Mouse (Mus musculus) liver, embryonic 13.5 days (tissue): Measurements from ENCODE around the gene Zhx3. TPM values are rescaled to one million over a fixed set of nuclear protein-coding genes. Genes with fewer than 3 reads are reported as not detected.

Experiments used
- ATAC-seq: fragments of 200-750 bp; cut with Nextera tagmentation; 2 replicates; pipeline ENCODE4 v1.8.0; 2017; ENCODE audit warnings: low read depth, mild to moderate bottlenecking, moderate number of reproducible peaks, moderate library complexity
- DNase-seq: peaks from one replicate; pipeline ENCODE4 v3.0.0; 2022
- H3K27ac ChIP-seq: fragments of 300-500 bp; sonication (generic); 2 replicates; pipeline ENCODE4 v1.5.1; 2015; ENCODE audit warnings: moderate library complexity, mild to moderate bottlenecking, inconsistent platforms
- H3K27me3 ChIP-seq: fragments of 300-500 bp; sonication (generic); 2 replicates; pipeline ENCODE4 v1.6.1; 2015; ENCODE audit warnings: mild to moderate bottlenecking, inconsistent platforms
- H3K36me3 ChIP-seq: fragments of 300-500 bp; sonication (generic); 2 replicates; pipeline ENCODE4 v1.6.1; 2015; ENCODE audit warnings: mild to moderate bottlenecking, inconsistent platforms
- H3K4me1 ChIP-seq: fragments of 300-500 bp; sonication (generic); replicated peaks from 2 replicates; pipeline ENCODE4 v1.6.1; 2015; ENCODE audit warnings: inconsistent platforms
- H3K4me2 ChIP-seq: fragments of 300-500 bp; sonication (generic); 2 replicates; pipeline ENCODE4 v1.6.1; 2015; ENCODE audit warnings: inconsistent platforms, mild to moderate bottlenecking, moderate library complexity
- H3K4me3 ChIP-seq: fragments of 300-500 bp; sonication (generic); replicated peaks from 2 replicates; pipeline ENCODE4 v1.5.1; 2015; ENCODE audit warnings: mild to moderate bottlenecking, inconsistent platforms
- H3K9ac ChIP-seq: fragments of 300-500 bp; sonication (generic); 2 replicates; pipeline ENCODE4 v1.6.1; 2015; ENCODE audit warnings: mild to moderate bottlenecking, inconsistent platforms
- H3K9me3 ChIP-seq: fragments of 300-500 bp; sonication (generic); replicated peaks from 2 replicates; pipeline ENCODE4 v1.6.1; 2016; ENCODE audit warnings: inconsistent platforms
- WGBS: fragments of 180-500 bp; shearing (Covaris S2); methylation state at CpG from one replicate; pipeline ENCODE4 v1.1.7; 2015; ENCODE audit not compliant: insufficient replicate concordance; 5-methylcytosine and 5-hydroxymethylcytosine counted together
- polyA plus RNA-seq: library from polyadenylated mRNA; unstranded; fragments of >200 nt; fragmentation: Nextera tagmentation; extraction: Ambion mirVana; gene quantifications from 2 replicates; pipeline ENCODE4 v1.2.1, GENCODE M21; 2015

The Zhx3 gene
- polyA plus RNA-seq, 1 experiment from 2014 or later, result 2.1 TPM

DNA sequence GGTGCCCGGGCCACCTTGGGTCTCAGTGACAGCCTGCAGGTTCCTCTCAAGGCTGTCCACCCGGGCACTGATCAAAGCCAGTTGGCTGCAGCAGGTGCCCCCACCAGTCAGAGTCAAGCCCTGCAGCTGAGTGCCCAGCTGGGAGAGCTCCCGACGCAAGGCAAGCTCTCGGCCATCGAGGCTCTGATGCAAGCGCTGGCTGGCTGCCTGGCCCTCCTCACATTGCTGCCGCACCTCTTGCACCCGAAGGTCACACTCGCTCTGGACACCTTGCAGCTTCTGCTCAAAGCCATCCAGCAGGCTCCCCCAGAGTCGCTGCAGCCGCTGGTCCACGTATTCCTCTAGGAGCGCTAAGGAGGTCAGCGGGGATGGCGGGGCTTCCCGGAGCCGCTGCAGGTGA, 35.8 kb upstream of the Zhx3 start:
- Histone ChIP-seq H3K9me3 (no peaks in the 10 kb centered on the region), H3K36me3 (no peaks in the 10 kb centered on the region), H3K27me3 (peaks cover 47% of the 10 kb centered on the region), H3K4me3 (no peak overlapping the region), H3K4me1 (0 out of 2 replicates have a peak, but pooled peaks cover 6% of the 10 kb centered on the region), H3K27ac (no peak overlapping the region), H3K4me2 (no peak overlapping the region), H3K9ac (no peak overlapping the region)
- DNase-seq (no peak), ATAC-seq (no peak)
- WGBS, result 49% methylated on average over 18 of the region's 18 CpGs

DNA sequence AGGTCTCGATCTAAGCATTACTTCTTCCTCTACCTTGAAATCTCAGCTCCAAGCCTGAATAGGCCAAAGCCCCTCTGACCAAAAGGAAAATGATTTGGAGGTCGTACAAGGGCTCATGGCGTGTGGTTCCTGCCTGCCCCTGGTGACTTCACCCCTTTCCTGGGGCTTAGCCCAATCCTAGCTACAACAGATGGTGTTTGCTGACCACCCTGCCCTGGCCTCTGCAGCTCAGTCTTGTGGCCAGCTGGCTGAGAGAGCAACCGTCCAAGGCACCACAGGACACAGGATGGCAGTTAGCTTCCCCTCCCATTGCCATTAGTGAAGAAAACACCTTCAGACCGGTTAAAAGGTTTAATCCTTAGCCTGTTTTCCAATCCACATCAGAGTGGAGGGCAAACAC, 33.3 kb upstream of the Zhx3 start:
- no peaks in the 10 kb centered on the region for H3K36me3 ChIP-seq
- H3K4me2 ChIP-seq, result no peak overlapping the region
- no peaks in the 10 kb centered on the region for H3K9me3 ChIP-seq
- DNase-seq (no peak), ATAC-seq (no peak)
- no peak overlapping the region for H3K27ac ChIP-seq
- H3K4me3 ChIP-seq, result no peak overlapping the region
- no peaks in the 10 kb centered on the region for H3K4me1 ChIP-seq
- WGBS, result 57% methylated on average over 5 of the region's 5 CpGs
- peaks cover 23% of the 10 kb centered on the region for H3K27me3 ChIP-seq
- H3K9ac ChIP-seq, result no peak overlapping the region

DNA sequence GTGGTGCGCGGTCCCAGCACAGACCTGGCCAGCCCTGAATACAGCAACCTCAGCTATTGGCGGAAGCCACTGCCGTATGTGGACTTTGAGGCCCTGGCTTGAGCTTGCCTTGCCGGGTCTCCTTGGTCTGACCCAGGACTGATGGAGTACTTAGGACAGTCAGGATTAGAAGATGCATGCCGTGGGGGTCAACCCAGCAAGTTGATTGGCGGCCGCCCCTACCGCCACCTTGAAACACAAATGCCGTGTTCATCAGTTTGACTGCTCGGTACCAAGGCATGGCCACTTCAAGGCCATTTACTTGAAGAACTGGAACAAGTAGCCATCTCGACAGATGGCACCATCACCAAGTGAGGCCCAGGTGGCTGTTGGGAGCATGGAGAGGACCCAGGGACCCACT, 32.5 kb upstream of the Zhx3 start:
- no peak overlapping the region for H3K27ac ChIP-seq
- ATAC-seq, result no peak
- peaks cover 15% of the 10 kb centered on the region for H3K27me3 ChIP-seq
- H3K9ac ChIP-seq, result no peak overlapping the region
- H3K4me2 ChIP-seq, result no peak overlapping the region
- WGBS, result 81% methylated on average over 12 of the region's 12 CpGs
- H3K4me3 ChIP-seq, result no peak overlapping the region
- no peak for DNase-seq
- H3K4me1 ChIP-seq, result no peaks in the 10 kb centered on the region
- H3K36me3 ChIP-seq, result no peaks in the 10 kb centered on the region
- no peaks in the 10 kb centered on the region for H3K9me3 ChIP-seq

DNA sequence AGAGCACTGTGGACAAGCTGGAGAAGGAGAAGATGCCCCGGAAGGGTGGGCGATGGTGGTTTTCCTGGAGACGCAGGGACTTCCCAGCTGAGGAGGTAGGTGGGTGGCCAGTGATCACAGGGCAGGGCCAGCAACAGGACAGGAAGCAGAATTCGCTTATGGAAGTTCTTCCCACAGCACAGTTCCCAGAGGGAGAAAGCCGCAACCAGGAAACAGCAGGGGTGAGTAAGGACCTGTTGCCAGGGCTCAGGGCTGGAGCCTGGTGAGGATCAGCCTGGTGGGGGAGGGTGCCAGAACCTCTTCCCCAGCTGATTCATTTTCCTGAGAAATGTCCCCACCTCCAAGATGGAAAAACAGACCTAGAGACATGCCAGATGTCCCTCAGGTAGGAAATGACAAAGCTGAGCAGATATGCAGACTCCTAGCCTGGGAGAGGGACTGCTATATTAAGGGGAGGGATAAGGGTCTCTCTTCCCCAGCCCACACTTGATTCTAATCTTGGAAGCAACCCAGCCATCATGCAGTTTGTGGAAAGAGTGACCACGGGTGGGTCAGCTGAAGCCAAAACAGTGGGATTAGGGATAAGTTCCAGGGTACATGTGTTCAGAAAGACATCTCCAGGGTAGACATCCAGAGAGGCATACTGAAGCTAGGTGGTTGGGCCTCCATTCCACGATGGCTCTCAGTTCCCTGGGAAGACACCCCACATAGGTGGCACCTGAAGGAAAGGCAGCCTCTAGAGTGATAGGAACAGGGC, 29.0 kb upstream of the Zhx3 start:
- no peak overlapping the region for H3K4me2 ChIP-seq
- WGBS, result 37% methylated on average over 7 of the region's 7 CpGs
- H3K36me3 ChIP-seq, result no peaks in the 10 kb centered on the region
- H3K9me3 ChIP-seq, result no peaks in the 10 kb centered on the region
- no peak overlapping the region for H3K9ac ChIP-seq
- no peak overlapping the region for H3K27ac ChIP-seq
- no peaks in the 10 kb centered on the region for H3K4me1 ChIP-seq
- H3K4me3 ChIP-seq, result no peak overlapping the region
- DNase-seq, result no peak
- no peak for ATAC-seq
- H3K27me3 ChIP-seq, result no peaks in the 10 kb centered on the region

DNA sequence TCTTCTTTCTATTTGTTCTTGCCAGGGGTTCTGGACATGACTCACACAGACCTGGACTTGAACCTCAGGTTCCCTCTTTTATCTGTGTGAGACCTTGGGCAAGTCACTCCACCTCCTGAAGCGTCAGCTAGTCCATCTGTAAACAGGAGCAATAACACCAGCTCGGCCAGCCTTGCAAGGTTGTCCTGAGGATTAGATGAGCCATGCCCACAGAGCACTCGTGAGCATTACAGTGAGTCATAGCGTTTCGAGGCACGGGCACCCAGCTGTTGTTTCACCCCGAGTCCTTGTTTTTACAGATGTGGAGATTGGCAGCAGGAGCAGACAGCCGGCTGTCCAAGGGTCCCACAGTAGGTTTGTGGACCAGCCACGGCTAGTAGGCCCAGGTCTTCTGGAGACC, 18.9 kb upstream of the Zhx3 start:
- WGBS, result 70% methylated on average over 9 of the region's 9 CpGs
- H3K4me3 ChIP-seq, result no peak overlapping the region
- H3K27ac ChIP-seq, result no peak overlapping the region
- peaks cover 12% of the 10 kb centered on the region for H3K4me1 ChIP-seq
- no peak for DNase-seq
- 0 out of 2 replicates have a peak, but pooled peaks cover 7% of the 10 kb centered on the region for H3K27me3 ChIP-seq
- H3K4me2 ChIP-seq, result no peak overlapping the region
- H3K9me3 ChIP-seq, result no peaks in the 10 kb centered on the region
- H3K9ac ChIP-seq, result no peak overlapping the region
- ATAC-seq, result no peak
- peaks cover 3% of the 10 kb centered on the region; the same call in 1 of the 2 replicates for H3K36me3 ChIP-seq

DNA sequence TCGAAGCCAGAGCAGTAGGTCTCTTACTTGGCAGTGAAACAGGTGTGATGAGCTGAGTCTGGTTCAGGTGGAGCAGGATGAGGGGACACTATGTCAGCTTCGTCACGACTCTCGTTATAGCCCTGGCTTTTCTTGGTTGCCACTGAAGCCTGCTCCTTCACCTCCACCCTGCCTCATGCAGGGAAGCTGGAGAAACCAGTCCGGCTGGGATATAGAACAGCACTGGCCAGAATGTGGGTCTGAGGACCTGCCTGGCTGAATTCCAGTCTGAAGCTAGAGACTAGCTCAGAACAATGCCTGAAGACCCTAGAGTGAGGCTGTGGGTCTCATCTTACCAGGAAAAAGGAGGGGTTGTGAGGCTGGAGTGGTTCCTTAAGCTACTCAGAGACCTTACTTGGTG, 18.2 kb upstream of the Zhx3 start:
- DNase-seq, result no peak
- H3K27ac ChIP-seq, result no peak overlapping the region
- H3K27me3 ChIP-seq, result 0 out of 2 replicates have a peak, but pooled peaks cover 7% of the 10 kb centered on the region
- no peak overlapping the region for H3K9ac ChIP-seq
- WGBS, result 64% methylated on average over 5 of the region's 5 CpGs
- peaks cover 3% of the 10 kb centered on the region; the same call in 1 of the 2 replicates for H3K36me3 ChIP-seq
- no peaks in the 10 kb centered on the region for H3K9me3 ChIP-seq
- no peak for ATAC-seq
- no peak overlapping the region for H3K4me2 ChIP-seq
- H3K4me1 ChIP-seq, result peaks cover 12% of the 10 kb centered on the region
- H3K4me3 ChIP-seq, result no peak overlapping the region

DNA sequence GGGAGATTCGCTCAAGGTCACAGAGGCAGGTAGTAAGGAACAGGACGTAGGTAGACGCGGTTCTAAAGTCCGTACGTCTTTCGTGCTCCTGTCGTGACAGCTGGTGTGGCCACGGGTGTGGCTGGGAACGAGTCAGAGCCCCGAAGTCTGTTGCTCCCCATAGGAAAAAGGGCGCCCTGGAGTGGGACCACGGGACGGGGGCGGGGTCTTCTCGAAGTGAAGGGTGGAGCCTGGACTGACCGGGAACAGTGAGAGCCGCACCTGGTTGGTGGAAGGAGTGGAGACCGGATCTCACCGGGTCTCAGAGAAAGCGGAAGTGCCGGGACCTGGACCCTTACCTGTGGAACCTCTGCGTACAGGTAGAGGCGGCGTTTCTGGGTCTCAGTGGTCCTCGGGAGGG, 15.1 kb upstream of the Zhx3 start:
- peaks cover 12% of the 10 kb centered on the region for H3K4me1 ChIP-seq
- H3K27me3 ChIP-seq, result 0 out of 2 replicates have a peak, but pooled peaks cover 7% of the 10 kb centered on the region
- H3K4me2 ChIP-seq, result peak overlapping the region; percentile 75
- ATAC-seq, result peak; percentile 76
- peak overlapping the region; percentile 52 for H3K9ac ChIP-seq
- H3K36me3 ChIP-seq, result no peaks in the 10 kb centered on the region
- under 1% methylated on average over 26 of the region's 26 CpGs for WGBS
- H3K9me3 ChIP-seq, result no peaks in the 10 kb centered on the region
- peak overlapping the region; percentile 57 for H3K4me3 ChIP-seq
- peak; percentile 46 for DNase-seq
- no peak overlapping the region for H3K27ac ChIP-seq

DNA sequence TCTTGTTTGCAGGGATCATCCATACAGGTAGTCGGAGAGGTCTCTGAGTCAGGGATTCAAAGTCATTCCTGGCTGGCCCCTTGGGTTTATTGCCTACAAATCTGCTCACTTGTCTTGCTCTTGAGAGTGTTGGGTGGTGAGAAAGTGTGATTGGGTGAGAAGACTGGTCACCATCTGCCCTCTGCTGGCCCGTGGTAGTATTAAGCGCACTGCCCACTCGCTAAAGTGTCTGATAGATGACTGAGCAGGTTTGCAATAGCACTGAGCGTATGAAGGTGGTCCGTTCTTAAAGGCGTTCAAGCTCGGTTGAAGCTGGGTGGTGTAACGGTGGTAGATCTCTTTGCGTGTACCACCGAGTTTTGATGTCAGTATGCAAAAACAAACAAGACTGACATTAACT, 14.5 kb upstream of the Zhx3 start:
- H3K27ac ChIP-seq, result no peak overlapping the region
- peak overlapping the region; percentile 75 for H3K4me2 ChIP-seq
- WGBS, result 1% methylated on average over 11 of the region's 11 CpGs
- DNase-seq (peak; percentile 72), ATAC-seq (peak; percentile 80)
- peaks cover 12% of the 10 kb centered on the region for H3K4me1 ChIP-seq
- H3K27me3 ChIP-seq, result 0 out of 2 replicates have a peak, but pooled peaks cover 7% of the 10 kb centered on the region
- H3K4me3 ChIP-seq, result peak overlapping the region; percentile 57
- H3K36me3 ChIP-seq, result no peaks in the 10 kb centered on the region
- no peaks in the 10 kb centered on the region for H3K9me3 ChIP-seq
- no peak overlapping the region for H3K9ac ChIP-seq

DNA sequence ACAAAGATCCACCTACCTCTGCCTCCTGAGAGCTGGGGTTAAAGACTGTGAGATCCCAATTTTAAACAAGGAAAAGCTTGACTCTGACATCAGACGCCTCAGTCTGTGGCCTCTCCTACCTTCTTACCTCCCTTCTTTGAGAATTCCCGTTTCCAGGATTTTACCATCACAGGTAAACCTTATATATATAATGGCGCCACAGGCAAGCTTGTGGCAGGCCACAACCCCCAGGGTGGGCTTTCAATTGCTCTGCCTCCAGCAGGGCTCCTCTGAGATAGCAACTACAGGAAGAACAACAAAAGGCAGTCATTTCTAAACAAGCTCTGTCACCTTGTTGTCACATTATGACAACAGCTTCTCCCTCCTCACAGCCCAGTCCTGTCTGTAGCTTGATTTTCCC, 13.4 kb upstream of the Zhx3 start:
- Histone ChIP-seq H3K27me3 (0 out of 2 replicates have a peak, but pooled peaks cover 7% of the 10 kb centered on the region), H3K36me3 (no peaks in the 10 kb centered on the region), H3K4me1 (peaks cover 12% of the 10 kb centered on the region), H3K27ac (no peak overlapping the region), H3K9me3 (no peaks in the 10 kb centered on the region), H3K9ac (no peak overlapping the region), H3K4me2 (no peak overlapping the region), H3K4me3 (no peak overlapping the region)
- 51% methylated on average over 3 of the region's 3 CpGs for WGBS
- no peak for ATAC-seq
- DNase-seq, result no peak

DNA sequence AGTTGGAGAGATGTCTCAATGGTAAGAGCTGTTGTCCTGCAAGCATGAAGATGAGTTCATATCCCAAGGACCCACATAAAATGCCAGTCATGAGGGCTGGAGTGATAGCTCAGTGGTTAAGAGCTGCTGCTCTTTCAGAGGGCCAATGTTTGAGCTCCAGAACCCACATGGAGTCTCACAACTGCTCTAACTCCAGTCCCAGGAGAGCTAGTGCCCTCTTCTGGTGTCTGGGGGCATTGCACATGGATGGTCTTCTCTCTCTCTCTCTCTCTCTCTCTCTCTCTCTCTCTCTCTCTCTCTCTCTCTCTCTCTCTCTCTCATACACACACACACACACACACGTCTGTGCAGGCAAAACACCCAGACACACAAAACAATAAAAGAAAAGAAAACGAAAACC, 12.0 kb upstream of the Zhx3 start:
- Histone ChIP-seq H3K4me3 (no peak overlapping the region), H3K27me3 (0 out of 2 replicates have a peak, but pooled peaks cover 7% of the 10 kb centered on the region), H3K27ac (no peak overlapping the region), H3K4me1 (peaks cover 12% of the 10 kb centered on the region), H3K36me3 (no peaks in the 10 kb centered on the region), H3K9ac (no peak overlapping the region), H3K9me3 (no peaks in the 10 kb centered on the region), H3K4me2 (no peak overlapping the region)
- WGBS, result 7% methylated on average over 2 of the region's 2 CpGs
- ATAC-seq (no peak), DNase-seq (peak; percentile 38)

DNA sequence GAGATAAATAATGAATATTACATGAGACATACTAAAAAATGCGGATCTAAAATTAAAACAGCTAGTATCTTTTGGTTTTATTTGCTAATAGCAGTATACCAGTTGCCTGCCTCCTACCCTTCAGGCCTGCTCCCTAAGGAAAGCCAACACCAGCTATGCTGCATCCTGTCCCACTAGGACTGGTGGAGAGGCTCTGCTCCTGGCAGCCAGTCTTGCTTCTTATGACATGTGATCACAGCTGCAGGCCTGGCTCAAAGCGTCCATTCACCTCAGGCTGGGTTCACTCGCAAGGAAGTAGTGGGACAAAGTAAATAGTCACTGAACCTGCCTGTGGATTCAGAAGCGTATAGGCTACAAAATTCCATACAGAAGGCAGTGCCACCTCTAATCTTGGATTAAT, 11.1 kb upstream of the Zhx3 start:
- Histone ChIP-seq H3K27me3 (0 out of 2 replicates have a peak, but pooled peaks cover 4% of the 10 kb centered on the region), H3K4me1 (peaks cover 12% of the 10 kb centered on the region), H3K27ac (no peak overlapping the region), H3K9me3 (no peaks in the 10 kb centered on the region), H3K9ac (no peak overlapping the region), H3K4me2 (no peak overlapping the region), H3K4me3 (no peak overlapping the region), H3K36me3 (no peaks in the 10 kb centered on the region)
- no peak for DNase-seq
- 64% methylated on average over 4 of the region's 4 CpGs for WGBS
- no peak for ATAC-seq

DNA sequence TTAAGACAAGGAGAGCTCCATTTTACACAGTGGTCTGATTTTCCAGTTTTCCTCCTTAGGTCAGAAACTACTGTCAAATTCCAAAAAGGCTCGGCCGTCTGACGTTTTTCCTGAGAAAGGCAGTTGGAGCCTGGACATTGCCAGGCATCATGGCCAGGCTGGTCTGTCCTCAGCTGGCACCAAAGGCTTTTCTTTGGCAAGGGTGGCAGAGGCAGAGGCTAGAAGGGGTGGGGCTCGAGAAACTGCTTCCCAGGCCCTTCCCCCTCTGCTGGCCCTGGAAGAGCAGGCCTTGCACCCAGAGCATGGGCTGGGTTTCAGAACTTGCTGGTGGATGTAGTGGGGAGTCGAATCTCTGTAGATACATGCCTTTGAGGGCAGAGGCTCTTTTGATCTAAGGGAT, 9.6 kb upstream of the Zhx3 start:
- DNase-seq (no peak), ATAC-seq (no peak)
- 53% methylated on average over 5 of the region's 5 CpGs for WGBS
- Histone ChIP-seq H3K4me3 (no peak overlapping the region), H3K4me1 (no peaks in the 10 kb centered on the region), H3K9ac (no peak overlapping the region), H3K9me3 (no peaks in the 10 kb centered on the region), H3K27ac (no peak overlapping the region), H3K27me3 (no peaks in the 10 kb centered on the region), H3K4me2 (no peak overlapping the region), H3K36me3 (no peaks in the 10 kb centered on the region)
